ENCODE assay signal across 8 mouse cellular contexts in the genomic region with DNA sequence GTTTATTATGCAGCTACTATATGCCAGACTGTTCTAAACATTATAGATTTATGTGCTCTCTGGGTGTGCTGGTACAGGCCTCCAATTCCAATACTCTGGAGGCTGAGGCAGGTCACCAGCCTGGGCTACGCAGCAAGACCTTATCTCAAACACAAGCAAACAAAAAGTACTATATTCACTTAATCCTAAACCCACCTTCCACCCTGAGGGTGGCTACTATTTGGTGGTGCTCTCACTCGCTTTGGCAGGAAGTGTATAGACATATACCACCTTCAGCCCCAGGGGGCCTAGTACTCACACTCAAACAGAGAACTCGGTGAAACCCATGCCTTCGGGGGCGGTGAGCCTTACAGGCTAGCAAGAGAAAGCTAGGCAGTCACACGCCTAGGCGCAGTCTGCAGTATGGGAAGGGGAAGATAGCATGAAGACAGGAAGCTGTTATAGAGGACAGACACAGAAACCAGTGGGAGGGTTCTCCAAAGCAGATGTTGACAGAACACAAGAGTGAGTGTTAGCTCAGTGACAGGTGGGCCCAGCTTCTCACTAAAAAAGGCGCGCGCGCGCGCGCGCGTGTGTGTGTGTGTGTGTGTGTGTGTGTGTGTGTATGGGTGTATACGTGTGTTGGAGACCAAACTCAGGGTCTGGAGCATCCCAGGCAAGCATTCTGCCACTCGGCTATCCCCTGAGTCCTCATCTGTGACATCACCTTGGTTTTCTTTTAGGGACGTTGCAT. TPM values are rescaled to one million over a fixed set of nuclear protein-coding genes. Genes with fewer than 3 reads are reported as not detected.
DNase-seq lines count a peak whose midpoint lies in the region; ATAC-seq lines count a peak whose summit lies in the region.

TSS of gene Coro1a (minus strand) at position 346 of the 733 bp plus-strand sequence.

- no peak within 1 kb of the TSS for H3K9ac ChIP-seq in heart, embryonic 11.5 days (ENCODE audit: low read depth, low read length)
- H3K9ac ChIP-seq in limb, embryonic 12.5 days (replicated peaks): no peak within 1 kb of the TSS

- no peak within 1 kb of the TSS for H3K27ac ChIP-seq in heart, embryonic 11.5 days (ENCODE audit: low read depth, low read length)
- H3K27ac ChIP-seq in limb, embryonic 12.5 days: no peak within 1 kb of the TSS

- H3K4me2 ChIP-seq in heart, embryonic 11.5 days: no peak within 1 kb of the TSS
- no peak within 1 kb of the TSS for H3K4me2 ChIP-seq in limb, embryonic 12.5 days

- no peak within 1 kb of the TSS for H3K4me3 ChIP-seq in heart, embryonic 11.5 days (ENCODE audit: low read depth, low read length)
- H3K4me3 ChIP-seq in limb, embryonic 12.5 days (replicated peaks): no peak within 1 kb of the TSS

- peaks cover 34% of the 10 kb centered on the region for H3K27me3 ChIP-seq in heart, embryonic 11.5 days (ENCODE audit: control insufficient read depth, insufficient read depth, low read length)
- peaks cover 40% of the 10 kb centered on the region for H3K27me3 ChIP-seq in limb, embryonic 12.5 days

- intact Hi-C loops in heart, postnatal 36 days (cut with DNase I): no loop called here

- H3K4me1 ChIP-seq in heart, embryonic 11.5 days (ENCODE audit: control insufficient read depth, insufficient read depth, low read length): peaks cover 7% of the 10 kb centered on the region
- peaks cover 18% of the 10 kb centered on the region for H3K4me1 ChIP-seq in limb, embryonic 12.5 days (replicated peaks)

- 85% methylated on average over 19 of the region's 19 CpGs for WGBS in heart, embryonic 11.5 days (ENCODE audit: insufficient replicate concordance)
- 89% methylated on average over 19 of the region's 19 CpGs for WGBS in limb, embryonic 12.5 days

- ATAC-seq in heart, embryonic 11.5 days (replicated peaks; ENCODE audit: insufficient number of reproducible peaks, low FRiP score, low TSS enrichment): no peak
- no peak for ATAC-seq in hematopoietic stem cell, adult 5-6 weeks (replicated peaks in 1 of 2; ENCODE audit: insufficient read depth in 1 of 2, low FRiP score in 2 of 2, low TSS enrichment in 1 of 2, low read depth in 1 of 2, poor library complexity in 2 of 2, severe bottlenecking in 2 of 2)
- ATAC-seq in limb, embryonic 12.5 days (ENCODE audit: insufficient number of reproducible peaks, insufficient read depth, low FRiP score, low TSS enrichment, low read depth): no peak

- no peaks in the 10 kb centered on the region; the same call in 1 of the 2 replicates for H3K9me3 ChIP-seq in heart, embryonic 11.5 days (replicated peaks; ENCODE audit: control insufficient read depth, low read length)
- H3K9me3 ChIP-seq in limb, embryonic 12.5 days: 0 out of 2 replicates have a peak, but pooled peaks cover 4% of the 10 kb centered on the region

- DNase-seq in heart, postnatal 36 days: no peak
- DNase-seq in adrenal gland, postnatal 36 days: no peak
- DNase-seq in naive thymus-derived CD4-positive, alpha-beta T cell, adult 2 months (ENCODE audit: low read depth): peak; percentile 77
- no peak for DNase-seq in gastrocnemius, adult 18-20 months (ENCODE audit: low spot score)
- no peak for DNase-seq in right cerebral cortex, postnatal 4 days

- H3K36me3 ChIP-seq in heart, embryonic 11.5 days (ENCODE audit: control insufficient read depth, insufficient read depth, low read length): no peaks in the 10 kb centered on the region
- no peaks in the 10 kb centered on the region for H3K36me3 ChIP-seq in limb, embryonic 12.5 days

RNA-seq across cellular contexts. Expression of gene Coro1a, which starts in this region (rescaled TPM):
- 13.1 and 13.8 TPM in 2 replicates for polyA plus RNA-seq in heart, embryonic 11.5 days (2014; fragmentation: Nextera tagmentation; extraction: Ambion mirVana)
- 1 to 10 TPM; 7.8 to 9.9 TPM for total RNA-seq in heart, postnatal 36 days (2021)
- 10 to 100 TPM; 10.1 to 11.6 TPM for total RNA-seq in adrenal gland, postnatal 36 days (2021)
- total RNA-seq in hematopoietic stem cell, adult 5-6 weeks (2017): 352 and 456 TPM in 2 replicates
- polyA plus RNA-seq in limb, embryonic 12.5 days (2016; fragmentation: Nextera tagmentation; extraction: Ambion mirVana): 36.6 and 39.1 TPM in 2 replicates
- total RNA-seq in gastrocnemius, adult 18-20 months (2021): 1 to 10 TPM; 2.0 to 2.4 TPM

Comparison
In these comparisons a context has a peak if more than half of its experiments do, and no peak if none do; other contexts are left out.
1. RNA of gene Coro1a (total RNA-seq): 352 to 456 TPM in hematopoietic stem cell, adult 5-6 weeks; 10.1 to 11.6 TPM in adrenal gland, postnatal 36 days, 7.8 to 9.9 TPM in heart, postnatal 36 days and 2.0 to 2.4 TPM in gastrocnemius, adult 18-20 months; every median in the first group is over 10 times any median in the second.